Mouse (Mus musculus): ENCODE measurements around the gene Ncoa6. TPM values are rescaled to one million over a fixed set of nuclear protein-coding genes. Genes with fewer than 3 reads are reported as not detected.

Ncoa6 gene
- total RNA-seq, 1 experiment = 10.4 TPM

GRCm38 (mm10) chr2:155388573-155388972 lies 85.1 kb downstream of the Ncoa6 start:
- Histone ChIP-seq H3K27ac (ENCODE audit: insufficient read depth, low read depth, low read length, poor library complexity, severe bottlenecking) (no peak overlapping the region), H3K36me3 (ENCODE audit: control insufficient read depth, insufficient read depth, low read length, poor library complexity, severe bottlenecking) (peaks cover 4% of the 10 kb centered on the region; the same call in 1 of the 2 replicates)

GRCm38 (mm10) chr2:155387052-155387451 lies 86.6 kb downstream of the Ncoa6 start:
- TF ChIP-seq MAFK (IDR thresholded peaks at IDR 0.05; ENCODE audit: insufficient read depth, low read depth, low read length) = no peak
- 0 out of 2 replicates have a peak, but pooled peaks have one; percentile 18 for TF ChIP-seq ZNF384 (IDR thresholded peaks at IDR 0.05; ENCODE audit: low read depth, low read length)
- Histone ChIP-seq H3K4me3 (ENCODE audit: insufficient read depth in 1 of 2, low read depth in 1 of 2, low read length in 2 of 2, poor library complexity in 1 of 2, severe bottlenecking in 1 of 2) (peak overlapping the region in 1 of 2 experiments; percentile 47; a peak in 1 of 4 replicates), H3K9ac (ENCODE audit: insufficient read depth, low read depth, low read length, poor library complexity, severe bottlenecking) (peak overlapping the region; percentile 61; the same call in 1 of the 2 replicates), H3K27ac (ENCODE audit: insufficient read depth, low read depth, low read length, poor library complexity, severe bottlenecking) (no peak overlapping the region), H3K4me1 (ENCODE audit: control insufficient read depth in 2 of 2, insufficient read depth in 2 of 2, low read length in 2 of 2, poor library complexity in 1 of 2) (peaks cover 0 to 6% of the 10 kb centered on the region in 2 experiments; a peak in 2 of 4 replicates), H3K9me3 (ENCODE audit: control insufficient read depth, insufficient read depth, low read depth, low read length) (no peaks in the 10 kb centered on the region), H3K36me3 (ENCODE audit: control insufficient read depth, insufficient read depth, low read length, poor library complexity, severe bottlenecking) (peaks cover 4% of the 10 kb centered on the region; the same call in 1 of the 2 replicates)
- DNase-seq (ENCODE audit: low read depth, low spot score) = no peak
- in situ Hi-C loops (cut with MboI; ENCODE audit: low sequenced_read_pairs in 2 of 2, unreplicated experiment in 2 of 2) = no loop called here

More at GRCm38 (mm10) chr2:155388573-155388972, 85.1 kb downstream of the Ncoa6 start:
- Histone ChIP-seq H3K9me3 (ENCODE audit: control insufficient read depth, insufficient read depth, low read depth, low read length) (no peaks in the 10 kb centered on the region), H3K9ac (ENCODE audit: insufficient read depth, low read depth, low read length, poor library complexity, severe bottlenecking) (no peak overlapping the region), H3K4me1 (ENCODE audit: control insufficient read depth in 2 of 2, insufficient read depth in 2 of 2, low read length in 2 of 2, poor library complexity in 1 of 2) (peaks cover 0 to 6% of the 10 kb centered on the region in 2 experiments; a peak in 2 of 4 replicates), H3K4me3 (ENCODE audit: insufficient read depth in 1 of 2, low read depth in 1 of 2, low read length in 2 of 2, poor library complexity in 1 of 2, severe bottlenecking in 1 of 2) (no peak overlapping the region)
- TF ChIP-seq HCFC1 (IDR thresholded peaks at IDR 0.05; ENCODE audit: borderline replicate concordance, insufficient read depth, low read length) (no peak), ZC3H11A (IDR thresholded peaks at IDR 0.05; ENCODE audit: borderline replicate concordance, low read depth, low read length) (no peak), ZNF384 (IDR thresholded peaks at IDR 0.05; ENCODE audit: low read depth, low read length) (no peak), CHD2 (IDR thresholded peaks at IDR 0.05; ENCODE audit: low read depth, low read length) (no peak), MAFK (IDR thresholded peaks at IDR 0.05; ENCODE audit: insufficient read depth, low read depth, low read length) (no peak)
- DNase-seq (ENCODE audit: low read depth, low spot score) = no peak
- in situ Hi-C loops (cut with MboI; ENCODE audit: low sequenced_read_pairs in 2 of 2, unreplicated experiment in 2 of 2) = no loop called here

GRCm38 (mm10) chr2:155386534-155386899 lies 87.2 kb downstream of the Ncoa6 start:
- Histone ChIP-seq H3K4me3 (ENCODE audit: insufficient read depth in 1 of 2, low read depth in 1 of 2, low read length in 2 of 2, poor library complexity in 1 of 2, severe bottlenecking in 1 of 2) (peak overlapping the region; percentile 25 to 47; a peak in 3 of 4 replicates), H3K27ac (ENCODE audit: insufficient read depth, low read depth, low read length, poor library complexity, severe bottlenecking) (no peak overlapping the region), H3K4me1 (ENCODE audit: control insufficient read depth in 2 of 2, insufficient read depth in 2 of 2, low read length in 2 of 2, poor library complexity in 1 of 2) (peaks cover 0 to 6% of the 10 kb centered on the region in 2 experiments; a peak in 2 of 4 replicates), H3K36me3 (ENCODE audit: control insufficient read depth, insufficient read depth, low read length, poor library complexity, severe bottlenecking) (peaks cover 4% of the 10 kb centered on the region; the same call in 1 of the 2 replicates), H3K9ac (ENCODE audit: insufficient read depth, low read depth, low read length, poor library complexity, severe bottlenecking) (peak overlapping the region; percentile 61), H3K9me3 (ENCODE audit: control insufficient read depth, insufficient read depth, low read depth, low read length) (no peaks in the 10 kb centered on the region)
- no peak for DNase-seq (ENCODE audit: low read depth, low spot score)
- TF ChIP-seq HCFC1 (IDR thresholded peaks at IDR 0.05; ENCODE audit: borderline replicate concordance, insufficient read depth, low read length) (no peak), ZNF384 (IDR thresholded peaks at IDR 0.05; ENCODE audit: low read depth, low read length) (no peak), CHD2 (IDR thresholded peaks at IDR 0.05; ENCODE audit: low read depth, low read length) (no peak), ZC3H11A (IDR thresholded peaks at IDR 0.05; ENCODE audit: borderline replicate concordance, low read depth, low read length) (no peak), MAFK (IDR thresholded peaks at IDR 0.05; ENCODE audit: insufficient read depth, low read depth, low read length) (no peak)
- in situ Hi-C loops (cut with MboI; ENCODE audit: low sequenced_read_pairs in 2 of 2, unreplicated experiment in 2 of 2) = no loop called here

GRCm38 (mm10) chr2:155385731-155386533 lies 87.8 kb downstream of the Ncoa6 start:
- Histone ChIP-seq H3K4me3 (ENCODE audit: insufficient read depth in 1 of 2, low read depth in 1 of 2, low read length in 2 of 2, poor library complexity in 1 of 2, severe bottlenecking in 1 of 2) (peak overlapping the region; percentile 25 to 47; a peak in 2 of 4 replicates), H3K9ac (ENCODE audit: insufficient read depth, low read depth, low read length, poor library complexity, severe bottlenecking) (0 out of 2 replicates have a peak overlapping the region, but pooled peaks have one; percentile 61), H3K27ac (ENCODE audit: insufficient read depth, low read depth, low read length, poor library complexity, severe bottlenecking) (no peak overlapping the region), H3K9me3 (ENCODE audit: control insufficient read depth, insufficient read depth, low read depth, low read length) (no peaks in the 10 kb centered on the region), H3K36me3 (ENCODE audit: control insufficient read depth, insufficient read depth, low read length, poor library complexity, severe bottlenecking) (peaks cover 4% of the 10 kb centered on the region; the same call in 1 of the 2 replicates), H3K4me1 (ENCODE audit: control insufficient read depth in 2 of 2, insufficient read depth in 2 of 2, low read length in 2 of 2, poor library complexity in 1 of 2) (peaks cover 0 to 6% of the 10 kb centered on the region in 2 experiments; a peak in 2 of 4 replicates)
- DNase-seq (ENCODE audit: low read depth, low spot score) = no peak
- in situ Hi-C loops (cut with MboI; ENCODE audit: low sequenced_read_pairs in 2 of 2, unreplicated experiment in 2 of 2) = no loop called here
- TF ChIP-seq ZNF384 (IDR thresholded peaks at IDR 0.05; ENCODE audit: low read depth, low read length) = no peak
- no peak for TF ChIP-seq CHD2 (IDR thresholded peaks at IDR 0.05; ENCODE audit: low read depth, low read length)
